Mouse (Mus musculus) limb, embryonic 12.5 days (tissue): Measurements from ENCODE around the gene Cerk. TPM values are rescaled to one million over a fixed set of nuclear protein-coding genes. Genes with fewer than 3 reads are reported as not detected.
"Not testable (repeated sequence)": the region's sequence is repeated elsewhere in the genome, so short reads cannot be mapped to it uniquely, and the experiment has no call there.

Experiments used
- ATAC-seq: fragments of 200-750 bp; cut with Nextera tagmentation; 2 replicates; pipeline ENCODE4 v1.8.0; 2017; ENCODE audit warnings: low read depth, moderate TSS enrichment; ENCODE audit not compliant: insufficient number of reproducible peaks, insufficient read depth, low FRiP score, low TSS enrichment
- H3K27ac ChIP-seq: fragments of 300-500 bp; sonication (generic); 2 replicates; pipeline ENCODE4 v1.5.1; 2016; ENCODE audit warnings: mild to moderate bottlenecking, moderate library complexity
- H3K27me3 ChIP-seq: fragments of 300-500 bp; sonication (generic); 2 replicates; pipeline ENCODE4 v1.6.1; 2016; ENCODE audit warnings: mild to moderate bottlenecking, moderate library complexity
- H3K36me3 ChIP-seq: fragments of 300-500 bp; sonication (generic); 2 replicates; pipeline ENCODE4 v1.6.1; 2016; ENCODE audit warnings: mild to moderate bottlenecking, moderate library complexity
- H3K4me1 ChIP-seq: fragments of 300-500 bp; sonication (generic); replicated peaks from 2 replicates; pipeline ENCODE4 v1.6.1; 2016
- H3K4me2 ChIP-seq: fragments of 300-500 bp; sonication (generic); 2 replicates; pipeline ENCODE4 v1.6.1; 2016; ENCODE audit warnings: mild to moderate bottlenecking, moderate library complexity
- H3K4me3 ChIP-seq: fragments of 300-500 bp; sonication (generic); replicated peaks from 2 replicates; pipeline ENCODE4 v1.5.1; 2016; ENCODE audit warnings: mild to moderate bottlenecking
- H3K9ac ChIP-seq: fragments of 300-500 bp; sonication (generic); replicated peaks from 2 replicates; pipeline ENCODE4 v1.6.1; 2016; ENCODE audit warnings: mild to moderate bottlenecking, moderate library complexity
- H3K9me3 ChIP-seq: fragments of 300-500 bp; sonication (generic); 2 replicates; pipeline ENCODE4 v1.6.1; 2016; ENCODE audit warnings: mild to moderate bottlenecking, moderate library complexity
- WGBS: fragments of 180-500 bp; shearing (Covaris S2); methylation state at CpG from one replicate; pipeline ENCODE4 v1.1.7; 2016; 5-methylcytosine and 5-hydroxymethylcytosine counted together
- polyA plus RNA-seq: library from polyadenylated mRNA; unstranded; fragments of >200 nt; fragmentation: Nextera tagmentation; extraction: Ambion mirVana; gene quantifications from 2 replicates; pipeline ENCODE4 v1.2.1, GENCODE M21; 2016

Cerk gene
- polyA plus RNA-seq, 1 experiment from 2014 or later, result 21.5 TPM

DNA sequence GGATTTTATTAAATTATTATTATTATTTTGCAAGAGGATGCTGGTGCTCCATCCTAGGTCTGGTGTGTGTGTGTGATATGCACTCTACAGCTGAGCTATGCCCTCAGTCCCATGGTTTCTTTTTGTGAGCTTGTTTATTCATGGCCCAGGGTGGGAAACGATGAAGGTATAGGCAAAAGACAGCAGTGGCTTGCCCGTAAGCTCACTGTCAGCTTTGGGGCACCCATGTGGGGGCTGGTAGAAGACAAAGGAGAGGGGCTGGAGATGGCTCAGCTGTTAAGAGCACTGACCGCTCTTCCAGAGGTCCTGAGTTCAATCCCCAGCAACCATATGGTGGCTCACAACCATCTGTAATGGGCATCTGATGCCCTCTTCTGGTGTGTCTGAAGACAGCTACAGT, 4.6 kb downstream of the Cerk start:
- H3K9ac ChIP-seq, H3K9me3 ChIP-seq, H3K4me2 ChIP-seq, H3K27me3 ChIP-seq, H3K4me3 ChIP-seq, H3K27ac ChIP-seq, H3K36me3 ChIP-seq, ATAC-seq: not testable (repeated sequence)
- H3K4me1 ChIP-seq, result peaks cover 28% of the 10 kb centered on the region
- 97% methylated on average over 3 of the region's 3 CpGs for WGBS

DNA sequence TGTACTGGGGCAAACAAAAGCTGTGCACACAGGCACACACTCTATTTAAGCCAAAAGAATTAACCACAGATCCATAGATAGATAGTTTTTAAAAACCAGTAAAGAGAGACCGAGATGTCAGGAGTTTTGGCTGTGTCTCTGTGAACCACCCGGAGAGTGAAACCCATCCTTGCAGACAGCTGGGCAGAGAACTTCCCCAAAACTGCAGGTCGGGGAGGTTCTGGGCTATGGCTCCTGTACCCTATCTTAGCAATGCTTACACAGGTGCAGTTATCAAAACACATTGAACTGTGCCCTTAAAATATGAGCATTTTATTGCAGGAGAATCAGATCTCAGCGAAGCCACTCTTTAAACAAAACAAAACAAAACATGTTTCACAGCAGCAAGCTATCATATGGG, 5.5 kb downstream of the Cerk start:
- Histone ChIP-seq H3K27ac (no peak overlapping the region), H3K4me1 (peaks cover 23% of the 10 kb centered on the region), H3K27me3 (no peaks in the 10 kb centered on the region), H3K36me3 (no peaks in the 10 kb centered on the region), H3K4me2 (no peak overlapping the region), H3K9ac (no peak overlapping the region), H3K9me3 (no peaks in the 10 kb centered on the region), H3K4me3 (no peak overlapping the region)
- 87% methylated on average over 4 of the region's 4 CpGs for WGBS
- ATAC-seq, result no peak

DNA sequence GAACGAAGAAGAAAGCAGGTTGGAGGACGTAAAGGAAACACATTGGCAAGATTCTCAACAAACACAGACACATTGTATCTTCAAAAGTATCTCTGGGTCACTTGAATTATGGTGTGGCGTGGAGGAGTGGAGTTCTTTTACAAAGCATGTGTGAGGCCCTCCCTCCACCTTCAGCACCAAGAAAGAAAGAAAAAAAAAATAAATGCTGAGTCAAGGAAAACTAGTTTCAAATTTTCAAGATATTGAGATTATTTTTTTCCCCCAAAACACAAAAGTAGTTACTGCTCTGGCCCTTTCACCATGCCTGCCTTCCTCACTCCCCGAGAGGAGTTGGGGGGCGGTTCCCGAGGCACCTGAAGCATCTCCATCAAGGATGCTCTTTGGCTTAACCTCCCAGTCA, 7.3 kb downstream of the Cerk start:
- H3K9ac ChIP-seq, result no peak overlapping the region
- no peaks in the 10 kb centered on the region for H3K36me3 ChIP-seq
- no peaks in the 10 kb centered on the region for H3K27me3 ChIP-seq
- no peak overlapping the region for H3K4me3 ChIP-seq
- ATAC-seq, result no peak
- H3K9me3 ChIP-seq, result no peaks in the 10 kb centered on the region
- H3K27ac ChIP-seq, result no peak overlapping the region
- WGBS, result 87% methylated on average over 6 of the region's 6 CpGs
- no peak overlapping the region for H3K4me2 ChIP-seq
- H3K4me1 ChIP-seq, result peaks cover 21% of the 10 kb centered on the region

DNA sequence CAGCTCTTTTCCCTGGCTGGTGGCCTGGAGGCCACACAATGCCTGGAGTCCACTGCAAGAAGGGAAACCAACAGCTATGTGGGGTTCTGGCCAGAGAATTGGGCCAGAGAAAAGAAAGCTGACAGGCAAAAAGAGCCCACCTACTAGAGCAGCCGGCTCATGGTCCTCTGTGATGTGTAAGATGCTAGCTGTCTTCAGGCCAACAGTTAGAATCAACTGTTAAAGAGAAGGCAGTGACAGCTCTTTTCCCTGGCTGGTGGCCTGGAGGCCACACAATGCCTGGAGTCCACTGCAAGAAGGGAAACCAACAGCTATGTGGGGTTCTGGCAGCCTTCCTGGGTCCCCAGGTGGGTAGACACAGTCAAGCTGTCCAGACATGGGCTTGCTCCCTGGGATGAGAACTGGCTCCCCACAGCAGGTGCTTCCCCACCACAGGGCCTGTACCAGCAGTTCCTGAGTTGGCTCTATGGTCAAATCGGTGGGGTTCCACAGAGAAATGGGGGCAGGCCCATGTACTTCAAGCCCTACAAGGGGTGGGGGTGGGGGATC, 8.2 kb downstream of the Cerk start:
- H3K4me1 ChIP-seq, result peaks cover 29% of the 10 kb centered on the region
- not testable (repeated sequence) for H3K27me3 ChIP-seq, H3K4me3 ChIP-seq, H3K9ac ChIP-seq, H3K27ac ChIP-seq, H3K4me2 ChIP-seq, H3K36me3 ChIP-seq, H3K9me3 ChIP-seq, ATAC-seq
- WGBS, result 88% methylated on average over 2 of the region's 2 CpGs

DNA sequence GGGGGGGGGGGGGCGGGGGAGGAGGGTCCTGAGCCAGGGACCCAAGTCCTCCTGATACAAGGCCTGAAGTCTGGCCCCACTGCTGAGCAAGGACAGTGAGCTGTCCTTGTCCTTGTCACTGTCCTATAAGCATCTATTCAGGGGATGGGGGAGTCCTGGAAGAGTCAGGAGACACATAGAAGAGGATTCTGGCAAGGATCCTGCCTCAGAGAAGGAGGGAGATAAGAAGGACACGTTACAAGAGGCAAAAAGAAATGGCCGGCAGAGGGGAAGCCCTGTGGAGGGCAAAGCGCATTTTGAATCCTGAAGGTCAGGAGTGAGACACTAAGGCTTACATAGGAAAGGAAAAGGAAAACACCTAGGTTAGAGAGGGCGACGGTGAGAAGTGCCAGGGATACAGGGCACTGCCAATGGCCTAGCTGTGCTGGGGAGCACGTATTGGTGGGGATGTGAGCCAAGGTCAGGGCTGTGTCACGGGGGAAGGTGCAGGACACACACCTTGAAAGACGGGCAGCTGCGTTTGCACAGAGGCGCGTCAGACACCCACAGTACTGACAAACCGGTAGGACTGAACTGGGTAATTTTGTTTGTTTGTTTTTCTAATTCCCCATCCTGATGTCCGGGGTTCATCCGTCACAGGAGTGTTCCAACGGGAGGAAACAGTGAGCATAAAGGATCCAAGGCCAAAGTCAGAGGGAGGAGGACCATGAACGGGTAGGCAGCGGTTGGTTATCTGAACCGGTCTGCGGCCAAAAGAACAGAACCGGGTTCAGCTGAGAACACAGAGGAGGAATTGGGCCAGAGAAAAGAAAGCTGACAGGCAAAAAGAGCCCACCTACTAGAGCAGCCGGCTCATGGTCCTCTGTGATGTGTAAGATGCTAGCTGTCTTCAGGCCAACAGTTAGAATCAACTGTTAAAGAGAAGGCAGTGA, 8.9 kb downstream of the Cerk start:
- Histone ChIP-seq H3K36me3 (no peaks in the 10 kb centered on the region), H3K4me3 (no peak overlapping the region), H3K4me1 (peaks cover 30% of the 10 kb centered on the region), H3K4me2 (no peak overlapping the region), H3K27me3 (no peaks in the 10 kb centered on the region), H3K9ac (no peak overlapping the region), H3K9me3 (no peaks in the 10 kb centered on the region), H3K27ac (no peak overlapping the region)
- no peak for ATAC-seq
- WGBS, result 81% methylated on average over 22 of the region's 22 CpGs

DNA sequence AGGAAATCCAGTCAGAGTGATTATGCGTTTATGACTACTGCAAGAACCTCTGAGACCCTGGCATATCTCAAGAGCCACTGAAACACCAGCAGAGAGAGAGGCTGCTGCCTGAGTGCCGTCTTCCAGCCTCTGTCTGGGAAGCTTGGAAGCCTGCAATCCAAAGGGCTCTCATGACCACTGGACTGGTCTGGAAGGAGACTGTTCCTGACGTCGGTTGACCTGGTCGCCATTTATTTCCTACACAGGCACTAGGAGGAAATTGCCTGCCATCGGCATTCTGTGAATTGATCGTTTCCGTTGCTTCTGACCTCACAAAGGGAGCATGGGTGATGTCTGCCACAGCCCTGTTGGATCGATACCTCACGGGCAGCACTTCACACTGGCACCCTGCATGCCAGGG, 9.8 kb downstream of the Cerk start:
- 73% methylated on average over 10 of the region's 10 CpGs for WGBS
- Histone ChIP-seq H3K4me3 (no peak overlapping the region), H3K27ac (no peak overlapping the region), H3K4me2 (no peak overlapping the region), H3K36me3 (no peaks in the 10 kb centered on the region), H3K27me3 (no peaks in the 10 kb centered on the region), H3K9me3 (no peaks in the 10 kb centered on the region), H3K4me1 (peaks cover 34% of the 10 kb centered on the region), H3K9ac (no peak overlapping the region)
- ATAC-seq, result no peak

DNA sequence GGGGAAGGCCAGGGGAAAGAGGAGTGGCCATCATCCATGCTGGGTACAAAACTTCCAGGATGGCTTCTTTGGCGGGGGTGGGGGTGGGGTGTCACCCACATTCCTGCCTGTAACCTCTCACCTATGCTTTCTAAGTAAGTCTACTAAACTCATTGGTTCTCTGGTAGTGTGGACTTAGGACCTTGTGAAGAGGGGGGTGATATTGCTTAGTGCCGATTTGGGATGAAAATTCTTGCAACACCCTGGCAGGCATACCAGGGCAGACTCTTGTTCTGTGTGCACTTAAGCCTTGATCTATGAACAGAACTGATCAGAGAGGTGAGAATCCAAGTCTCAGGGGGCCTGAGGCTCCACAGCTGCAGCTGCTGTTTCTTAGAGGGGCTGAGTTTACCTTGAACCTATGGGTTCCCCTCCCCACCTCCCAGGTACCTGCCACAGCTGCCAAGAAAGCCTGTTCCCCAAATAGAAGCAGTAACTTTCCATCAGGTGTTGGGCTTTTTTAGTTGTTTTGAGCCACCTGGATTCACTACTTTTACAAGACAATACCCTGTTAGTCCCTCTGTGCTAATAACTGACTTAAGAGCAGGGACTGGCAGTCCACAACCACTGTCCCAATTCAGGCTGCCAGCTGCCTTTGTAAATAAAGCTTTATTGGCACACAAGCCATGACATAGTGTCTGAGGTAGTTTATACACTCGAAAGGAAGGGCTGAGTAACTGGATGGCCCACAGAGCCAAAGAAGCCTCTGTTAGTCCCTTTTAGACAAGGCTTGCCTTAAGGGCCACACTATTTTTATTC, 10.5 kb downstream of the Cerk start:
- Histone ChIP-seq H3K36me3 (no peaks in the 10 kb centered on the region), H3K4me2 (no peak overlapping the region), H3K9ac (no peak overlapping the region), H3K9me3 (no peaks in the 10 kb centered on the region), H3K27ac (no peak overlapping the region), H3K27me3 (no peaks in the 10 kb centered on the region), H3K4me1 (peaks cover 36% of the 10 kb centered on the region), H3K4me3 (no peak overlapping the region)
- ATAC-seq, result no peak
- 71% methylated on average over 3 of the region's 3 CpGs for WGBS

DNA sequence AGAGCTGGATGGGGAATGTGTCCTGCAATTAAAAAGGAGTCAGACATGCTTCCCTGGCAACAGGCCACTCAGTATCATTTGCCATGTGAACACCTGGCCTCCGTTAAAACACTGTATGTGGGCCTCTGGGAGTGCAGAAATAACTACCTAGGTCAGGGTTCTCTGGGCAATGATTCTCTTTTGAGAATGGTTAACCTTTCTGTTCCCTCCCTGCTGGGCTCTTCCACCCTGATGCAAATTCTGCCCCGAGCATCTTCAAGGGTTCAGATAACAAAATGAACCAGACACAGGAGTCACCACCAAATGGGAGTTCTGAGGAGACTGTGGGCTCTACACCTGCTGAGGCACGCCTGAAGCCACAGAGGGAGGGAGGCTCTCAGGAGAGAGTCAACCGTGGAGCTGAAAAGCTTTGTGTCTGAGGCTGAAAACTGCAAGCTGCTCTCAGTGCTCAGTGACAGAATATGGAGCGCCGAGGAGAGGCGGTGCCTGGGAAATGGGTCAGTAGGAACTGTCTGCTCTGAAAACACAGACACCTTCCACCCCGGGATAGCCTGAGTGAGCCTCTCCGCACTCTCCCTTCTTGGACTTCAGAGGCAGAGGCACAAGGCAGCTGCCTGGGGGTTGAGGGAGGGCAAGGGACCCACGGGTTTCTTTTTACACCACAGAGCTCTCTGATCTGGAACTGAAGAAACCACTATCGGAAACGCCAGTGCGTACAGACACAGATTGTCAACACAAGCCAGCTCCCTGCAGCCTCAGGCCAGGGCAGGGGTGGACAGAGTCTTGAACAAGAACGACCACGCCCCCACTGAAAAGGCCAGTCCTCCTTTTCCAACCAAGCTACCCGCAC, 12.6 kb downstream of the Cerk start:
- H3K9me3 ChIP-seq, result no peaks in the 10 kb centered on the region
- no peaks in the 10 kb centered on the region for H3K27me3 ChIP-seq
- no peaks in the 10 kb centered on the region for H3K36me3 ChIP-seq
- no peak for ATAC-seq
- H3K27ac ChIP-seq, result no peak overlapping the region
- no peak overlapping the region for H3K4me2 ChIP-seq
- no peak overlapping the region for H3K9ac ChIP-seq
- peaks cover 44% of the 10 kb centered on the region for H3K4me1 ChIP-seq
- 32% methylated on average over 16 of the region's 16 CpGs for WGBS
- no peak overlapping the region for H3K4me3 ChIP-seq

DNA sequence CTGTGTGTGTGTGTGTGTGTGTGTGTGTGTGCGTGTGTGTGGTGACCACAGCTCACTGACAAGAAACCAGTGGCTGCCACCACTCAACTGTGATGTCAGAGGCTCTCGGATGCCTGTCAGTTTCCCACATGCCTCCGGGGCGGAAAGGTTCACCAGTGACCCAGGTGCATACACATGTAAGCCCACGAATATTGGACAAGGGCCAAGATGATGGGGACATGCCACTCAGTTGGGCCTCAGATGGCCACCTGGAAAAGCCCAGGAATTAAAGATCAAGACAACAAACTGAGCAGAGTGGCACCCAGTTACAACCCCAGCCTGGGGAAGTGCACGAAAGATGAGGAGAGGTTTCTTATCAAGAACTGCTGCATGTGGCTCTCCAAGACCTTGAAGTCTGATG, 13.4 kb downstream of the Cerk start:
- WGBS, result 78% methylated on average over 6 of the region's 6 CpGs
- Histone ChIP-seq H3K27ac (no peak overlapping the region), H3K4me3 (no peak overlapping the region), H3K9ac (no peak overlapping the region), H3K36me3 (no peaks in the 10 kb centered on the region), H3K4me2 (no peak overlapping the region), H3K27me3 (no peaks in the 10 kb centered on the region), H3K4me1 (peaks cover 44% of the 10 kb centered on the region), H3K9me3 (no peaks in the 10 kb centered on the region)
- ATAC-seq, result no peak

DNA sequence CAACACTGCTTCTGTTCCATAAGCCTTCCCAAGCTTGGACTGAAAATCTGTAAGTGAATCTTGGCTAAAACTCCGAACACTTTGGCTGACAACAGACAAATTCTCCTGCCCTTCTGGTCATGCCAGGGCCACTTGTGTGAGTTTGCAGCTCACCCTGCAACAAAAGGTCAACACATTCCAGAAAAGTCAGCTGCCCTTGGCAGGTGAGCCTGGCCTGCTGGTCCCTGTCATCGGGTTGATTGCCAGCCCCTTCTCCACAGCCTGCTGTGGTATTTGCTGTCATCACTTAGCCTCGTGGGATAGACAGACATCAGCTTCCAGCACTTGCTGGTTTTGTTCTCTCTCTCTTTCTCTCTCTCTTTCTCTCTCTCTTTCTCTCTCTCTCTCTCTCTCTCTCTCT, 13.8 kb downstream of the Cerk start:
- Histone ChIP-seq H3K4me1 (peaks cover 44% of the 10 kb centered on the region), H3K9me3 (no peaks in the 10 kb centered on the region), H3K27me3 (no peaks in the 10 kb centered on the region), H3K4me2 (no peak overlapping the region), H3K27ac (no peak overlapping the region), H3K4me3 (no peak overlapping the region), H3K36me3 (no peaks in the 10 kb centered on the region), H3K9ac (no peak overlapping the region)
- ATAC-seq, result no peak
- WGBS, result 58% methylated on average over 3 of the region's 3 CpGs

DNA sequence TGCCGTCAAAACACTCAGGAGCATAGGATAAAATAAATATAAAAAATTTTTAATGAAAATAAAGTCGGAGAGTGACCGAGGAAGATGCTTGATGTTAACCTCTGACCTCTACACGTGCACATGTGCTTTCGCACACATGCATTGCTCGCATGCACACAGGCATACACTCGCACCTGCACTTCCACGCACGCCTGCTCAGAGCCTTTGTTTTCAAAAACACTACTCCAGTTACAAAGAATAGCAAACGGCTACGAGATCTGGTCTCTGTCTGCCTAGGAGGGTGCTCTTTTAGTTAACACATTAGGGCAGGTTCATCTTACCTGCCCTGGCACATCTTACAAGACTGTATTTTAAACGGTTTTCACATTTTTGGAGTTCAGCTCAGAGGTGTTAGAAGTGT, 14.6 kb downstream of the Cerk start:
- Histone ChIP-seq H3K4me2 (no peak overlapping the region), H3K27me3 (no peaks in the 10 kb centered on the region), H3K9me3 (no peaks in the 10 kb centered on the region), H3K4me1 (peaks cover 44% of the 10 kb centered on the region), H3K36me3 (no peaks in the 10 kb centered on the region), H3K4me3 (no peak overlapping the region), H3K9ac (no peak overlapping the region), H3K27ac (no peak overlapping the region)
- ATAC-seq, result no peak
- 69% methylated on average over 12 of the region's 12 CpGs for WGBS
